Mouse (Mus musculus): Measurements from ENCODE around the gene Prkar2a. TPM values are rescaled to one million over a fixed set of nuclear protein-coding genes. Genes with fewer than 3 reads are reported as not detected.

The Prkar2a gene
- polyA plus RNA-seq, 1 experiment, result 26.6 TPM

- Histone ChIP-seq H3K4me1 (ENCODE audit: control insufficient read depth, insufficient read depth, low read length) (peaks cover 28% of the 10 kb centered on the region), H3K27me3 (ENCODE audit: control insufficient read depth, insufficient read depth, low read length) (no peaks in the 10 kb centered on the region), H3K27ac (ENCODE audit: insufficient read depth, low read length) (no peak overlapping the region), H3K4me3 (replicated peaks; ENCODE audit: insufficient read depth, low read depth, low read length) (no peak overlapping the region)
- WGBS, result 58% methylated on average over 1 of the region's 1 CpGs
- no peak for DNase-seq
- TF ChIP-seq CTCF (IDR thresholded peaks at IDR 0.05; ENCODE audit: borderline replicate concordance, insufficient read depth, low read depth, low read length) (no peak), POLR2A (IDR thresholded peaks at IDR 0.05; ENCODE audit: borderline replicate concordance, insufficient read depth, low read length) (no peak)
Measured at GRCm38 (mm10) chr9:108792307-108792706, 103.2 kb downstream of the Prkar2a start.

- H3K27ac ChIP-seq (ENCODE audit: insufficient read depth, low read length), result no peak overlapping the region
- TF ChIP-seq POLR2A (IDR thresholded peaks at IDR 0.05; ENCODE audit: borderline replicate concordance, insufficient read depth, low read length) (no peak), CTCF (IDR thresholded peaks at IDR 0.05; ENCODE audit: borderline replicate concordance, insufficient read depth, low read depth, low read length) (no peak)
Measured at GRCm38 (mm10) chr9:108792730-108793129, 103.6 kb downstream of the Prkar2a start.

GRCm38 (mm10) chr9:108795281-108795680 lies 106.2 kb downstream of the Prkar2a start:
- WGBS, result 33% methylated on average over 2 of the region's 2 CpGs
- Histone ChIP-seq H3K4me3 (replicated peaks; ENCODE audit: insufficient read depth, low read depth, low read length) (no peak overlapping the region), H3K27me3 (ENCODE audit: control insufficient read depth, insufficient read depth, low read length) (no peaks in the 10 kb centered on the region), H3K27ac (ENCODE audit: insufficient read depth, low read length) (no peak overlapping the region), H3K4me1 (ENCODE audit: control insufficient read depth, insufficient read depth, low read length) (peaks cover 22% of the 10 kb centered on the region)
- DNase-seq, result no peak
- TF ChIP-seq POLR2A (IDR thresholded peaks at IDR 0.05; ENCODE audit: borderline replicate concordance, insufficient read depth, low read length) (no peak), CTCF (IDR thresholded peaks at IDR 0.05; ENCODE audit: borderline replicate concordance, insufficient read depth, low read depth, low read length) (no peak)

More at GRCm38 (mm10) chr9:108792730-108793129, 103.6 kb downstream of the Prkar2a start:
- 33% methylated on average over 3 of the region's 3 CpGs for WGBS
- Histone ChIP-seq H3K27me3 (ENCODE audit: control insufficient read depth, insufficient read depth, low read length) (no peaks in the 10 kb centered on the region), H3K4me3 (replicated peaks; ENCODE audit: insufficient read depth, low read depth, low read length) (no peak overlapping the region), H3K4me1 (ENCODE audit: control insufficient read depth, insufficient read depth, low read length) (peaks cover 26% of the 10 kb centered on the region)
- DNase-seq, result no peak

- H3K4me3 ChIP-seq (replicated peaks; ENCODE audit: insufficient read depth, low read depth, low read length), result peak overlapping the region; percentile 21
- WGBS, result 15% methylated on average over 11 of the region's 11 CpGs
- no peak overlapping the region for H3K27ac ChIP-seq (ENCODE audit: insufficient read depth, low read length)
- TF ChIP-seq POLR2A (IDR thresholded peaks at IDR 0.05; ENCODE audit: borderline replicate concordance, insufficient read depth, low read length) (no peak), CTCF (IDR thresholded peaks at IDR 0.05; ENCODE audit: borderline replicate concordance, insufficient read depth, low read depth, low read length) (no peak)
- H3K27me3 ChIP-seq (ENCODE audit: control insufficient read depth, insufficient read depth, low read length), result no peaks in the 10 kb centered on the region
- DNase-seq, result peak in 1 of 2 experiments; percentile 53
- H3K4me1 ChIP-seq (ENCODE audit: control insufficient read depth, insufficient read depth, low read length), result peaks cover 22% of the 10 kb centered on the region
Measured at GRCm38 (mm10) chr9:108795762-108796161, 106.6 kb downstream of the Prkar2a start.

- TF ChIP-seq CTCF (IDR thresholded peaks at IDR 0.05; ENCODE audit: borderline replicate concordance, insufficient read depth, low read depth, low read length) (no peak), POLR2A (IDR thresholded peaks at IDR 0.05; ENCODE audit: borderline replicate concordance, insufficient read depth, low read length) (no peak)
- no peak for DNase-seq
- Histone ChIP-seq H3K4me3 (replicated peaks; ENCODE audit: insufficient read depth, low read depth, low read length) (no peak overlapping the region), H3K4me1 (ENCODE audit: control insufficient read depth, insufficient read depth, low read length) (peaks cover 19% of the 10 kb centered on the region), H3K27me3 (ENCODE audit: control insufficient read depth, insufficient read depth, low read length) (no peaks in the 10 kb centered on the region), H3K27ac (ENCODE audit: insufficient read depth, low read length) (no peak overlapping the region)
- 44% methylated on average over 4 of the region's 4 CpGs for WGBS
Measured at GRCm38 (mm10) chr9:108796351-108796981, 107.4 kb downstream of the Prkar2a start.

GRCm38 (mm10) chr9:108797477-108797876 lies 108.4 kb downstream of the Prkar2a start:
- H3K27ac ChIP-seq (ENCODE audit: insufficient read depth, low read length), result no peak overlapping the region
- peaks cover 15% of the 10 kb centered on the region for H3K4me1 ChIP-seq (ENCODE audit: control insufficient read depth, insufficient read depth, low read length)
- no peak overlapping the region for H3K4me3 ChIP-seq (replicated peaks; ENCODE audit: insufficient read depth, low read depth, low read length)
- TF ChIP-seq POLR2A (IDR thresholded peaks at IDR 0.05; ENCODE audit: borderline replicate concordance, insufficient read depth, low read length) (no peak), CTCF (IDR thresholded peaks at IDR 0.05; ENCODE audit: borderline replicate concordance, insufficient read depth, low read depth, low read length) (no peak)
- no peaks in the 10 kb centered on the region for H3K27me3 ChIP-seq (ENCODE audit: control insufficient read depth, insufficient read depth, low read length)
- 76% methylated on average over 7 of the region's 7 CpGs for WGBS
- no peak for DNase-seq

- Histone ChIP-seq H3K27me3 (ENCODE audit: control insufficient read depth, insufficient read depth, low read length) (no peaks in the 10 kb centered on the region), H3K27ac (ENCODE audit: insufficient read depth, low read length) (no peak overlapping the region), H3K4me3 (replicated peaks; ENCODE audit: insufficient read depth, low read depth, low read length) (no peak overlapping the region), H3K4me1 (ENCODE audit: control insufficient read depth, insufficient read depth, low read length) (peaks cover 11% of the 10 kb centered on the region)
- no peak for TF ChIP-seq CTCF (IDR thresholded peaks at IDR 0.05; ENCODE audit: borderline replicate concordance, insufficient read depth, low read depth, low read length)
- TF ChIP-seq POLR2A (IDR thresholded peaks at IDR 0.05; ENCODE audit: borderline replicate concordance, insufficient read depth, low read length), result no peak
- DNase-seq, result no peak
- 79% methylated on average over 5 of the region's 5 CpGs for WGBS
Measured at GRCm38 (mm10) chr9:108798508-108799075, 109.5 kb downstream of the Prkar2a start.

- no peak for TF ChIP-seq CTCF (IDR thresholded peaks at IDR 0.05; ENCODE audit: borderline replicate concordance, insufficient read depth, low read depth, low read length)
- no peak for TF ChIP-seq POLR2A (IDR thresholded peaks at IDR 0.05; ENCODE audit: borderline replicate concordance, insufficient read depth, low read length)
- peak in 1 of 2 experiments; percentile 65 for DNase-seq
- H3K4me3 ChIP-seq (replicated peaks; ENCODE audit: insufficient read depth, low read depth, low read length), result no peak overlapping the region
- 54% methylated on average over 3 of the region's 3 CpGs for WGBS
- H3K27me3 ChIP-seq (ENCODE audit: control insufficient read depth, insufficient read depth, low read length), result no peaks in the 10 kb centered on the region
- no peak overlapping the region for H3K27ac ChIP-seq (ENCODE audit: insufficient read depth, low read length)
- peaks cover 11% of the 10 kb centered on the region for H3K4me1 ChIP-seq (ENCODE audit: control insufficient read depth, insufficient read depth, low read length)
Measured at GRCm38 (mm10) chr9:108799564-108799963, 110.5 kb downstream of the Prkar2a start.

Other genes with a start within 250 kb of the Prkar2a start
- gene Ccdc71, start 228.8 kb upstream of the Prkar2a start, polyA plus RNA-seq (2012; rRNA removed), result 23.4 and 27.6 TPM in 2 replicates
- gene Klhdc8b, start 227.7 kb upstream of the Prkar2a start, polyA plus RNA-seq (2012; rRNA removed), result 36.2 and 47.1 TPM in 2 replicates
- 31.0 and 34.2 TPM in 2 replicates for gene Lamb2, start 209.6 kb upstream of the Prkar2a start, polyA plus RNA-seq (2012; rRNA removed)
- gene Usp19, start 198.7 kb upstream of the Prkar2a start, polyA plus RNA-seq (2012; rRNA removed), result 192 and 212 TPM in 2 replicates
- gene Qars, start 181.6 kb upstream of the Prkar2a start, polyA plus RNA-seq (2012; rRNA removed), result 99.4 and 107 TPM in 2 replicates
- gene Qrich1, start 172.5 kb upstream of the Prkar2a start, polyA plus RNA-seq (2012; rRNA removed), result 117 and 124 TPM in 2 replicates
- 70.6 and 76.9 TPM in 2 replicates for gene Impdh2, start 129.0 kb upstream of the Prkar2a start, polyA plus RNA-seq (2012; rRNA removed)
- 63.0 and 69.3 TPM in 2 replicates for gene Ndufaf3, start 121.9 kb upstream of the Prkar2a start, polyA plus RNA-seq (2012; rRNA removed)
- gene Dalrd3, start 119.4 kb upstream of the Prkar2a start, polyA plus RNA-seq (2012; rRNA removed), result 215 and 239 TPM in 2 replicates
- 97.4 and 107 TPM in 2 replicates for gene Wdr6, start 110.6 kb upstream of the Prkar2a start, polyA plus RNA-seq (2012; rRNA removed)
- 102 and 105 TPM in 2 replicates for gene P4htm, start 91.6 kb upstream of the Prkar2a start, polyA plus RNA-seq (2012; rRNA removed)
- 53.7 and 54.2 TPM in 2 replicates for gene Arih2, start 39.9 kb upstream of the Prkar2a start, polyA plus RNA-seq (2012; rRNA removed)
- 18.2 and 19.1 TPM in 2 replicates for gene Slc25a20, start 27.2 kb upstream of the Prkar2a start, polyA plus RNA-seq (2012; rRNA removed)
- gene Ip6k2, start 94.5 kb downstream of the Prkar2a start, polyA plus RNA-seq (2012; rRNA removed), result 162 and 168 TPM in 2 replicates
- 73.9 and 76.9 TPM in 2 replicates for gene Nckipsd, start 119.1 kb downstream of the Prkar2a start, polyA plus RNA-seq (2012; rRNA removed)
- gene Celsr3, start 137.0 kb downstream of the Prkar2a start, polyA plus RNA-seq (2012; rRNA removed), result 77.1 and 88.3 TPM in 2 replicates
- gene Slc26a6, start 164.0 kb downstream of the Prkar2a start, polyA plus RNA-seq (2012; rRNA removed), result 22.6 and 28.2 TPM in 2 replicates
- 0.39 and 0.92 TPM in 2 replicates for gene Tmem89, start 225.3 kb downstream of the Prkar2a start, polyA plus RNA-seq (2012; rRNA removed)
- gene Uqcrc1, start 247.3 kb downstream of the Prkar2a start, polyA plus RNA-seq (2012; rRNA removed), result 672 and 690 TPM in 2 replicates